Mouse (Mus musculus): ENCODE measurements at regions not wholly inside any gene's neighbourhood (a gene's known extent, or its start where the extent isn't known, plus 50 kb on each side); places are given as distances from the start of the nearest gene placed in this dataset.

GRCm38 (mm10) chr16:49606500-49606899 lies 92.5 kb upstream of the Ift57 start:
- Histone ChIP-seq H3K9me3 (replicated peaks; ENCODE audit: insufficient read depth, low read length) (no peaks in the 10 kb centered on the region), H3K27ac (ENCODE audit: control insufficient read depth, low read depth, low read length) (no peak overlapping the region), H3K4me1 (ENCODE audit: control insufficient read depth in 1 of 2, insufficient read depth in 2 of 2, low read length in 2 of 2) (no peaks in the 10 kb centered on the region), H3K79me2 (ENCODE audit: control insufficient read depth, insufficient read depth, low read length, poor library complexity) (no peaks in the 10 kb centered on the region), H3K9ac (ENCODE audit: control insufficient read depth, low read depth, low read length, poor library complexity, severe bottlenecking) (no peak overlapping the region), H3K36me3 (ENCODE audit: control insufficient read depth in 1 of 2, insufficient read depth in 2 of 2, low read length in 2 of 2) (no peaks in the 10 kb centered on the region), H3K27me3 (ENCODE audit: control insufficient read depth in 1 of 2, insufficient read depth in 2 of 2, low read length in 2 of 2) (no peaks in the 10 kb centered on the region; a peak in 1 of 4 replicates), H3K4me3 (ENCODE audit: control insufficient read depth in 1 of 2, insufficient read depth in 1 of 2, low read depth in 2 of 2, low read length in 2 of 2) (no peak overlapping the region)
- TF ChIP-seq HCFC1 (IDR thresholded peaks at IDR 0.05; ENCODE audit: low read depth, low read length), result no peak
- no peak for TF ChIP-seq NRF1 (IDR thresholded peaks at IDR 0.05; ENCODE audit: insufficient read depth, low read depth, low read length, poor library complexity, severe bottlenecking)
- no peak for TF ChIP-seq CHD1 (IDR thresholded peaks at IDR 0.05; ENCODE audit: low read depth, low read length)
- no peak for TF ChIP-seq KAT2A (conservative IDR thresholded peaks at IDR 0.05; ENCODE audit: low read depth, low read length)
- TF ChIP-seq ZMIZ1 (IDR thresholded peaks at IDR 0.05; ENCODE audit: low read depth, low read length), result no peak
- DNase-seq (ENCODE audit: low read depth, low spot score), result no peak

GRCm38 (mm10) chr16:49614801-49615200 lies 84.2 kb upstream of the Ift57 start:
- H3K79me2 ChIP-seq (ENCODE audit: control insufficient read depth, insufficient read depth, low read length, poor library complexity), result no peaks in the 10 kb centered on the region
- no peaks in the 10 kb centered on the region for H3K4me1 ChIP-seq (ENCODE audit: control insufficient read depth in 1 of 2, insufficient read depth in 2 of 2, low read length in 2 of 2)
- no peak overlapping the region for H3K4me3 ChIP-seq (ENCODE audit: control insufficient read depth in 1 of 2, insufficient read depth in 1 of 2, low read depth in 2 of 2, low read length in 2 of 2)
- no peaks in the 10 kb centered on the region for H3K36me3 ChIP-seq (ENCODE audit: control insufficient read depth in 1 of 2, insufficient read depth in 2 of 2, low read length in 2 of 2)
- TF ChIP-seq MAFK (IDR thresholded peaks at IDR 0.05; ENCODE audit: borderline replicate concordance, low read depth, low read length) (no peak), ZMIZ1 (IDR thresholded peaks at IDR 0.05; ENCODE audit: low read depth, low read length) (no peak), USF2 (IDR thresholded peaks at IDR 0.05; ENCODE audit: borderline replicate concordance in 1 of 2, insufficient read depth in 1 of 2, low read depth in 1 of 2, low read length in 2 of 2) (no peak), MXI1 (IDR thresholded peaks at IDR 0.05; ENCODE audit: low read depth, low read length) (no peak), E2F4 (IDR thresholded peaks at IDR 0.05; ENCODE audit: borderline replicate concordance, low read depth, low read length) (no peak), ELF1 (IDR thresholded peaks at IDR 0.05; ENCODE audit: low read depth, low read length) (no peak), TBP (IDR thresholded peaks at IDR 0.05; ENCODE audit: low read depth, low read length) (no peak), MAZ (IDR thresholded peaks at IDR 0.05; ENCODE audit: low read depth, low read length) (no peak), KAT2A (conservative IDR thresholded peaks at IDR 0.05; ENCODE audit: low read depth, low read length) (no peak), TCF12 (IDR thresholded peaks at IDR 0.05; ENCODE audit: low read depth, low read length) (no peak), POLR2A (IDR thresholded peaks at IDR 0.05; ENCODE audit: control insufficient read depth in 1 of 2, insufficient read depth in 1 of 2, low read depth in 1 of 2, low read length in 2 of 2, poor library complexity in 1 of 2) (no peak), GABPA (IDR thresholded peaks at IDR 0.05; ENCODE audit: low read depth, low read length) (no peak), NELFE (IDR thresholded peaks at IDR 0.05; ENCODE audit: low read depth, low read length) (no peak), ZKSCAN1 (IDR thresholded peaks at IDR 0.05; ENCODE audit: low read depth, low read length) (no peak), RCOR1 (IDR thresholded peaks at IDR 0.05; ENCODE audit: low read depth, low read length) (no peak)
- H3K27ac ChIP-seq (ENCODE audit: control insufficient read depth, low read depth, low read length), result no peak overlapping the region
- H3K27me3 ChIP-seq (ENCODE audit: control insufficient read depth in 1 of 2, insufficient read depth in 2 of 2, low read length in 2 of 2), result peaks cover 0 to 1% of the 10 kb centered on the region in 2 experiments; a peak in 1 of 4 replicates
- no peak overlapping the region for H3K9ac ChIP-seq (ENCODE audit: control insufficient read depth, low read depth, low read length, poor library complexity, severe bottlenecking)
- no peaks in the 10 kb centered on the region for H3K9me3 ChIP-seq (replicated peaks; ENCODE audit: insufficient read depth, low read length)
- no peak for DNase-seq (ENCODE audit: low read depth, low spot score)

Measured in MEL (cell line).